Mouse (Mus musculus): Measurements from ENCODE around the gene Gstm2. TPM values are rescaled to one million over a fixed set of nuclear protein-coding genes. Genes with fewer than 3 reads are reported as not detected.
"Not testable (repeated sequence)": the region's sequence is repeated elsewhere in the genome, so short reads cannot be mapped to it uniquely, and the experiment has no call there.

Gene Gstm2
- polyA plus RNA-seq (2015; fragmentation: Nextera tagmentation; extraction: Ambion mirVana), result 11.1 and 11.8 TPM in 2 replicates

DNA sequence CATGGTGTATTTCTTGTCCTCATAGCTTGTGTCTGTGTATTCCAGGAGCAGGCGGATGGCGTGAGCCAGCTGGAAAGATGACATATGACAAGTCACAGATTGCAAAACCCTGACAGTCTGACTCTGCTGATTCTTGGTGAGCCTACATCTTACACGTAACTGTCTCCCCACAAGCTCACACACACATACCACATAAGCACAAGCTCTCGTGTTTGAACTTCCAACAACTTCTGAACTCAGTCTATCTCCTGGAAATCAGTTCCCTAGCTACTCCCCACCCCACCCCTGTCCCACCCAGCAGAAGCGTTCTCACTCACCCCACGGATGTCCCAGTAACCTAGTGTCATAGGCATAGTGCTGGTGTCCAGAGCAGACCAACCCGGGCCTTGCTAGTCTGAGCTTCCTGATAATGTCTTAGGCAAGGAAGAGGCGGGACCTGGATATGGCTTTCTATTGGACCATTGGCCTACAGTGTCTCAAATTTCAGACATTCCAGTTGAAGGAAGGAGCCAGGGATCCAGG is at the start of gene Gstm2:
Gene Gstm2, minus strand, starts transcription at position 413 of the 522 bp plus-strand sequence.
- Histone ChIP-seq H3K27me3 (replicated peaks; ENCODE audit: control insufficient read depth, insufficient read depth, low read length) (no peaks in the 10 kb centered on the region), H3K36me3 (ENCODE audit: control insufficient read depth, insufficient read depth, low read length) (no peaks in the 10 kb centered on the region), H3K4me3 (ENCODE audit: low read length) (no peak within 1 kb of the TSS), H3K4me1 (ENCODE audit: control insufficient read depth, insufficient read depth, low read depth, low read length) (no peaks in the 10 kb centered on the region), H3K4me2 (ENCODE audit: low read length) (no peak within 1 kb of the TSS), H3K9ac (ENCODE audit: low read depth, low read length) (no peak within 1 kb of the TSS), H3K27ac (ENCODE audit: low read depth, low read length) (no peak within 1 kb of the TSS), H3K9me3 (ENCODE audit: control insufficient read depth, low read length) (no peaks in the 10 kb centered on the region)
- no peak for ATAC-seq
- 71% methylated on average over 8 of the region's 8 CpGs for WGBS

DNA sequence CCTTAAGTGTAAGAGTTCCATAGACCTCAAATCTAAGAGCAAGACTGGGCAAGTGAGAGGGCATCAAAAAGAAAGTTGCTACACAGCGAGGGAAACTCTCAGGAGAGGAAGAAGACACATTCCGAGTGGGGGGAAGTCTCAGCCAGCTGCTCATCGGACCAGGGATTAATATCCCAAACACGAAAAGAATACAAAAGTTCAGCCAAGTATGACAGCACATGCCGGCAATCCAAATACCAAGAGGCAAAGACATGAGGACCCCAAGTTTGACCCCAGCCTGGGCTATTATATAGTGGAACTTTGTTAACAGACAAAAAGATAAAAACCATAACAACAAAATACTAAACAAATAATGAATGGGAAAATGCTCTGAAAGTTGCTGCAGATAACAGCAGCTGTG is 46.9 kb upstream of the Gstm2 start:
- H3K4me2 ChIP-seq (ENCODE audit: low read length), result no peak overlapping the region
- ATAC-seq, result no peak
- no peaks in the 10 kb centered on the region for H3K36me3 ChIP-seq (ENCODE audit: control insufficient read depth, insufficient read depth, low read length)
- no peak overlapping the region for H3K9ac ChIP-seq (ENCODE audit: low read depth, low read length)
- no peaks in the 10 kb centered on the region for H3K27me3 ChIP-seq (replicated peaks; ENCODE audit: control insufficient read depth, insufficient read depth, low read length)
- no peak overlapping the region for H3K4me3 ChIP-seq (ENCODE audit: low read length)
- no peak overlapping the region for H3K27ac ChIP-seq (ENCODE audit: low read depth, low read length)
- 55% methylated on average over 5 of the region's 5 CpGs for whole genome bisulfite sequencing
- H3K9me3 ChIP-seq (ENCODE audit: control insufficient read depth, low read length), result no peaks in the 10 kb centered on the region
- no peaks in the 10 kb centered on the region for H3K4me1 ChIP-seq (ENCODE audit: control insufficient read depth, insufficient read depth, low read depth, low read length)

DNA sequence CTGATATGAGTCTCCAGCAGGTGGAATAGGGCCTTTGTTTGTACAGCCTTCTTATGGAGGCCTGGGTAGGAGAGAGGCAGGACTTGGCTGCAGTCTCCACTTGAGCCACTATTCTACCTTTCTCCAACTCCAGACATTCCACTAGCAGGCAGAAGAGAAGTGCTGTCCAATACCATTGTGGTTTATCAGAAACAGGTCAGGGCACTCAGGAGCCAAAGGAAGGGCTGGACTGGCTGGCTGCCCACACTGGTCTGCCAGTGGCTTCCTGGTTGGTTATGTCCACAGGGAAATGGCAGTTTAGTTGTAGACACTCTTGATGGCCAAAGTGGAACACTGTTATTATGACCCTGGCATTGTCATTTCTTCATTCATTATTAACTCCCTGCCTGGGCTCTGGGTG is 45.9 kb upstream of the Gstm2 start:
- Histone ChIP-seq H3K27ac (ENCODE audit: low read depth, low read length) (no peak overlapping the region), H3K9me3 (ENCODE audit: control insufficient read depth, low read length) (no peaks in the 10 kb centered on the region), H3K27me3 (replicated peaks; ENCODE audit: control insufficient read depth, insufficient read depth, low read length) (no peaks in the 10 kb centered on the region), H3K4me3 (ENCODE audit: low read length) (no peak overlapping the region), H3K4me1 (ENCODE audit: control insufficient read depth, insufficient read depth, low read depth, low read length) (no peaks in the 10 kb centered on the region), H3K9ac (ENCODE audit: low read depth, low read length) (no peak overlapping the region), H3K4me2 (ENCODE audit: low read length) (no peak overlapping the region), H3K36me3 (ENCODE audit: control insufficient read depth, insufficient read depth, low read length) (no peaks in the 10 kb centered on the region)
- no peak for ATAC-seq

DNA sequence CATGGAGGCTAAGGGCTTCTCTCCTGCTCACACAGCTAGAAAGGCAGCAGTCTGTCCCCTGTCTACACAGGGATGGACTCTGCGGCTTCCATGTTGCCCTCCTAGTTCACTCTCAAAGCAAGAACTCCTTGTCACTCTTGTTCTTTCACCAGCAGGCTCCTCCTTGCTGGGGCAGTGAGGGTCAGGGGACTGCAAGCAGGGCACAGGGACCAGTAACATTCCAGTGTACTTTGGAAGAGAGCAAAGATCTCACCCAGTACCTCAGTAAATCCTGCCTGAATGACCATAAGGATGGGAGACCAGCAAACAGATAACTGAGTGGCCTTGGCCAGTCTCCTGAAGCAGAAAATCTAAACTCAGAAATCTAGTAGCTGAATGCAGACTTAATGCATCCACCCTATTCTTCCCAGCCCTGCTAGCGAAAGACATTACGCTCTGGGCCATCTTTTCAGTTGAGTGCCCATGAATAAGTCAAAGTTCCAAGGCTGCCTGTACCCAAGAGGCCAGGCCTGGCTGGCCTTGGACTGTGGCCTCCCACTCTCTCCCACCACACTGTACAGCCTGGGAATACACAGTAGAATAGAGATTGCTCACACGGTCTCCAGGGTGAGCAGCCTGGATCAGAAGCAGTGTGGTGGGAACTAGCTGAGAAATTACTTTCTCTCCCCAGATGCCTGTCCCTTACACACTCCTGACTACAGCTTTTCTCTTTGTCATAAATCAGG is 42.5 kb upstream of the Gstm2 start:
- ATAC-seq, result no peak
- Histone ChIP-seq H3K27ac (ENCODE audit: low read depth, low read length) (no peak overlapping the region), H3K36me3 (ENCODE audit: control insufficient read depth, insufficient read depth, low read length) (no peaks in the 10 kb centered on the region), H3K9me3 (ENCODE audit: control insufficient read depth, low read length) (no peaks in the 10 kb centered on the region), H3K4me2 (ENCODE audit: low read length) (no peak overlapping the region), H3K27me3 (replicated peaks; ENCODE audit: control insufficient read depth, insufficient read depth, low read length) (no peaks in the 10 kb centered on the region), H3K4me1 (ENCODE audit: control insufficient read depth, insufficient read depth, low read depth, low read length) (no peaks in the 10 kb centered on the region), H3K4me3 (ENCODE audit: low read length) (no peak overlapping the region), H3K9ac (ENCODE audit: low read depth, low read length) (no peak overlapping the region)
- 54% methylated on average over 4 of the region's 4 CpGs for WGBS

- Histone ChIP-seq H3K4me1 (ENCODE audit: control insufficient read depth, insufficient read depth, low read depth, low read length) (no peaks in the 10 kb centered on the region), H3K36me3 (ENCODE audit: control insufficient read depth, insufficient read depth, low read length) (no peaks in the 10 kb centered on the region), H3K9me3 (ENCODE audit: control insufficient read depth, low read length) (no peaks in the 10 kb centered on the region), H3K27me3 (replicated peaks; ENCODE audit: control insufficient read depth, insufficient read depth, low read length) (no peaks in the 10 kb centered on the region), H3K4me3 (ENCODE audit: low read length) (no peak overlapping the region), H3K27ac (ENCODE audit: low read depth, low read length) (no peak overlapping the region), H3K9ac (ENCODE audit: low read depth, low read length) (no peak overlapping the region), H3K4me2 (ENCODE audit: low read length) (no peak overlapping the region)
- no peak for ATAC-seq
- 91% methylated on average over 1 of the region's 1 CpGs for WGBS
Measured at GRCm38 (mm10) chr3:108026597-108026996, 40.3 kb upstream of the Gstm2 start.

- no peak overlapping the region for H3K4me2 ChIP-seq (ENCODE audit: low read length)
- no peaks in the 10 kb centered on the region for H3K4me1 ChIP-seq (ENCODE audit: control insufficient read depth, insufficient read depth, low read depth, low read length)
- WGBS, result 89% methylated on average over 5 of the region's 5 CpGs
- H3K4me3 ChIP-seq (ENCODE audit: low read length), result no peak overlapping the region
- H3K36me3 ChIP-seq (ENCODE audit: control insufficient read depth, insufficient read depth, low read length), result no peaks in the 10 kb centered on the region
- no peak overlapping the region for H3K9ac ChIP-seq (ENCODE audit: low read depth, low read length)
- no peak overlapping the region for H3K27ac ChIP-seq (ENCODE audit: low read depth, low read length)
- ATAC-seq, result no peak
- no peaks in the 10 kb centered on the region for H3K27me3 ChIP-seq (replicated peaks; ENCODE audit: control insufficient read depth, insufficient read depth, low read length)
- H3K9me3 ChIP-seq (ENCODE audit: control insufficient read depth, low read length), result no peaks in the 10 kb centered on the region
Measured at GRCm38 (mm10) chr3:108026049-108026448, 39.8 kb upstream of the Gstm2 start.

- no peak overlapping the region for H3K27ac ChIP-seq (ENCODE audit: low read depth, low read length)
- H3K27me3 ChIP-seq (replicated peaks; ENCODE audit: control insufficient read depth, insufficient read depth, low read length), result no peaks in the 10 kb centered on the region
- WGBS, result 80% methylated on average over 4 of the region's 4 CpGs
- H3K4me2 ChIP-seq (ENCODE audit: low read length), result no peak overlapping the region
- no peaks in the 10 kb centered on the region for H3K36me3 ChIP-seq (ENCODE audit: control insufficient read depth, insufficient read depth, low read length)
- H3K9ac ChIP-seq (ENCODE audit: low read depth, low read length), result no peak overlapping the region
- ATAC-seq, result no peak
- no peaks in the 10 kb centered on the region for H3K9me3 ChIP-seq (ENCODE audit: control insufficient read depth, low read length)
- no peaks in the 10 kb centered on the region for H3K4me1 ChIP-seq (ENCODE audit: control insufficient read depth, insufficient read depth, low read depth, low read length)
- no peak overlapping the region for H3K4me3 ChIP-seq (ENCODE audit: low read length)
Measured at GRCm38 (mm10) chr3:108025318-108025717, 39.1 kb upstream of the Gstm2 start.

DNA sequence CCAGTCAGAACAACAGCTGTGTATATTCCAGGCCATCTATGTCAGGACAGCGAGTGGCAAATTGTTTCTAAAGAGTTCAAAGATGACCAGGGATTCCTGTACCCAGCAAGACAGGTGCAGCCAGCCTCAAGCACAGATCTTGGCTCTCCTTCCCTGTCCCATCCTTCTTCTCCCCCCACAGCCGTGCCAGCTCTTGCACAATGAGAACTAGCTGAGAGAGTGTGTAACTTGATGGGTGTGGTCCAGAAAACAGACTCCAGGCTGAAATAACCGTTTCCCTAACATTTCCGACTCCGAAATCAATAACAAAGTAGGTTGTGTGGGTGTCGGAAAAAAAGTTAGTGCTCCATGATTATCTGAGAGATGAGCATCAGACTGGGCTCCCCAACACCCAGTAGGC is 36.4 kb upstream of the Gstm2 start:
- Histone ChIP-seq H3K4me3 (ENCODE audit: low read length) (no peak overlapping the region), H3K9me3 (ENCODE audit: control insufficient read depth, low read length) (no peaks in the 10 kb centered on the region), H3K4me2 (ENCODE audit: low read length) (no peak overlapping the region), H3K27me3 (replicated peaks; ENCODE audit: control insufficient read depth, insufficient read depth, low read length) (no peaks in the 10 kb centered on the region), H3K9ac (ENCODE audit: low read depth, low read length) (no peak overlapping the region), H3K36me3 (ENCODE audit: control insufficient read depth, insufficient read depth, low read length) (no peaks in the 10 kb centered on the region), H3K4me1 (ENCODE audit: control insufficient read depth, insufficient read depth, low read depth, low read length) (peaks cover 4% of the 10 kb centered on the region), H3K27ac (ENCODE audit: low read depth, low read length) (no peak overlapping the region)
- ATAC-seq, result no peak
- 75% methylated on average over 6 of the region's 6 CpGs for WGBS

DNA sequence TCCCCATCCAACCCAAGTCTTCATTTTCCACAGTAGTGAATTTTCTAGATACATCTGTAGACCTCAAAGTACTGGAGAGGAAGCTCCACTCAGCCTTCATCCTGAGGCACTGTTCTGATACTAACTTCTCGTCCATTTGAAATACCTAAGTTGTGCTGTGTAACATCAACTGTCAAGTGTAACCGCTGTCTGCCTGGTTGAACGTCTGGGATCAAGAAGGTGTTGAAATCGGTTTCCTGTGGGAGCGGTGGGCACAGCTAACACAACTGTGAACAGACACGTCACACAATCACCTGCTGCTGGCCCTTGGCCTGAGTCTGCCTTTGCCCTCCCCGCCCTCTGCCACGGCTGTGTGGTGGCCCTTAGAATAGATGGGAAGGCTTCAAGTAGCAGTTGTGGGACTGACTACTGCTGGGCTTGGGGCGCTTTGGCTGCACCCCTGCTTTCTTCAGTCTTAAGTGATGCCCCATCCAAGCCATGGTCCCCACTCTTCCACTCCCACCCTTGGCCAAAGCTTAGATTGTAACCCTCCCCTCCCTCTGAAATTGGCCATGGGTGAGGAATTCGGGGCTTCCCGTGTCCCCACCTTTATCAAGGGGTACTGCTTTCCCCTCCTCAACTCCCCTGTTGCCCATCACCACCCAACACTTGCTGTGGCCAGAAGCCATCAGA is 34.2 kb upstream of the Gstm2 start:
- H3K36me3 ChIP-seq (ENCODE audit: control insufficient read depth, insufficient read depth, low read length); H3K27ac ChIP-seq (ENCODE audit: low read depth, low read length); ATAC-seq; H3K27me3 ChIP-seq (replicated peaks; ENCODE audit: control insufficient read depth, insufficient read depth, low read length); H3K9me3 ChIP-seq (ENCODE audit: control insufficient read depth, low read length); H3K9ac ChIP-seq (ENCODE audit: low read depth, low read length); H3K4me1 ChIP-seq (ENCODE audit: control insufficient read depth, insufficient read depth, low read depth, low read length); H3K4me2 ChIP-seq (ENCODE audit: low read length); H3K4me3 ChIP-seq (ENCODE audit: low read length): not testable (repeated sequence)
- 87% methylated on average over 11 of the region's 11 CpGs for WGBS
